Mouse (Mus musculus) left cerebral cortex, postnatal 14 days (tissue): Measurements from ENCODE around the gene Tpte. TPM values are rescaled to one million over a fixed set of nuclear protein-coding genes. Genes with fewer than 3 reads are reported as not detected.
"Not testable (repeated sequence)": the region's sequence is repeated elsewhere in the genome, so short reads cannot be mapped to it uniquely, and the experiment has no call there.

Experiments
- DNase-seq, 2 experiments: peaks; one replicate each; pipeline ENCODE4 v3.0.0; 2021 to 2022; ENCODE audit warnings: low spot score in 2 of 2, mixed read lengths in 1 of 2
- intact Hi-C: fragments of 180-260 bp; cut with DNase I; formaldehyde crosslinking; loops from one replicate; pipeline ENCODE4 v1.15.1; 2025
- long read RNA-seq, 2 experiments: library from polyadenylated mRNA; stranded (forward); transcript quantifications; one replicate each; pipeline ENCODE4 v2.0.0; 2021
- total RNA-seq, 2 experiments: library from RNA; stranded (reverse); gene quantifications; 2 replicates each; pipeline ENCODE4 v1.2.3; 2021

Gene Tpte
- not detected for total RNA-seq
- long read RNA-seq, experiment 1: 0 reads
- long read RNA-seq, experiment 2: 0 reads

GRCm38 (mm10) chr8:22282999-22283491 is at the start of gene Tpte:
Gene Tpte (plus strand): TSS chr8:22283441.
- DNase-seq: no peak

GRCm38 (mm10) chr8:22242986-22243385 is 40.3 kb upstream of the Tpte start:
- intact Hi-C loops: no loop called here
- DNase-seq: no peak

More at GRCm38 (mm10) chr8:22282999-22283491, at the start of gene Tpte:
- intact Hi-C loops: no loop called here

GRCm38 (mm10) chr8:22245663-22246062 is 37.6 kb upstream of the Tpte start:
- intact Hi-C loops: no loop called here
- DNase-seq: no peak

GRCm38 (mm10) chr8:22247956-22248355 is 35.3 kb upstream of the Tpte start:
- no peak for DNase-seq
- intact Hi-C loops: no loop called here

GRCm38 (mm10) chr8:22249080-22249479 is 34.2 kb upstream of the Tpte start:
- no peak for DNase-seq
- intact Hi-C loops: no loop called here

- intact Hi-C loops: no loop called here
- no peak for DNase-seq
These were observed 24.2 kb upstream of the Tpte start for GRCm38 (mm10) chr8:22258946-22259450.

GRCm38 (mm10) chr8:22259531-22259930 is 23.7 kb upstream of the Tpte start:
- intact Hi-C loops: no loop called here
- no peak for DNase-seq

- intact Hi-C loops: no loop called here
These were observed 23.0 kb upstream of the Tpte start for GRCm38 (mm10) chr8:22260091-22260722.

GRCm38 (mm10) chr8:22262267-22262666 is 21.0 kb upstream of the Tpte start:
- DNase-seq: no peak
- intact Hi-C loops: no loop called here

More at GRCm38 (mm10) chr8:22260091-22260722, 23.0 kb upstream of the Tpte start:
- DNase-seq: no peak

GRCm38 (mm10) chr8:22264292-22264691 is 18.9 kb upstream of the Tpte start:
- intact Hi-C loops: no loop called here
- DNase-seq: no peak

- intact Hi-C loops: no loop called here
- DNase-seq: no peak
These were observed 18.5 kb upstream of the Tpte start for GRCm38 (mm10) chr8:22264787-22265186.

- no peak for DNase-seq
- intact Hi-C loops: no loop called here
These were observed 18.0 kb upstream of the Tpte start for GRCm38 (mm10) chr8:22265194-22265593.

GRCm38 (mm10) chr8:22266809-22267208 is 16.4 kb upstream of the Tpte start:
- intact Hi-C loops: no loop called here
- no peak for DNase-seq

GRCm38 (mm10) chr8:22273142-22273541 is 10.1 kb upstream of the Tpte start:
- DNase-seq: no peak
- intact Hi-C loops: no loop called here

- DNase-seq: no peak
- intact Hi-C loops: no loop called here
These were observed 8.6 kb upstream of the Tpte start for GRCm38 (mm10) chr8:22274641-22275040.

GRCm38 (mm10) chr8:22302326-22302725 is 19.1 kb downstream of the Tpte start:
- intact Hi-C loops: no loop called here
- DNase-seq: no peak

- intact Hi-C loops: no loop called here
- peak in 1 of 2 experiments; percentile 4 for DNase-seq
These were observed 19.7 kb downstream of the Tpte start for GRCm38 (mm10) chr8:22302896-22303306.

GRCm38 (mm10) chr8:22304045-22304444 is 20.8 kb downstream of the Tpte start:
- intact Hi-C loops, DNase-seq: not testable (repeated sequence)

- intact Hi-C loops: no loop called here
- DNase-seq: no peak
These were observed 23.8 kb downstream of the Tpte start for GRCm38 (mm10) chr8:22306999-22307398.

GRCm38 (mm10) chr8:22311446-22311845 is 28.2 kb downstream of the Tpte start:
- no peak for DNase-seq
- intact Hi-C loops: no loop called here

GRCm38 (mm10) chr8:22335426-22335825 is 52.2 kb downstream of the Tpte start:
- DNase-seq: no peak
- intact Hi-C loops: no loop called here
